Mouse (Mus musculus): ENCODE measurements around the gene Apba3.
"Not testable (repeated sequence)": the region's sequence is repeated elsewhere in the genome, so short reads cannot be mapped to it uniquely, and the experiment has no call there.

Gene Apba3

GRCm38 (mm10) chr10:81266211-81267105, at the start of gene Apba3, which contains the start of gene Mrpl54:
Apba3 (plus strand) TSS chr10:81266960.
Mrpl54 (minus strand) TSS chr10:81266934.
- in situ Hi-C loops (cut with MboI, MseI), result no loop called here

DNA sequence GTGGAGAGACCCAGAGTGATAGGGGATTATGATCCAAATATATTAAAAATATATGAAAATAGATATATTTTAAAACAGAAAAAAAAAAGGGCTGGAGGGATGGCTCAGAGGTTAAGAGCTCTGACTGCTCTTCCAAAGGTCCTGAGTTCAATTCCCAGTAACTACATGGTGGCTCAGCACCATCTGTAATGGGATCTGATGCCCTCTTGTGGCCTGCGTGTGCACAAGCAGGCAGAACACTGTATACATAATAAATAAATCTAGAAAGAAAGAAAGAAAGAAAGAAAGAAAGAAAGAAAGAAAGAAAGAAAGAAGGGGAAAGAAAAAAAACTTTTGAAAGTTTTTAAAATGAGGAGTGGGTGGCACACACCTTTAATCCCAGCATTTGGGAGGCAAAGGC, 49.5 kb upstream of the Apba3 start:
- in situ Hi-C loops (cut with MboI, MseI), result not testable (repeated sequence)

- in situ Hi-C loops (cut with MboI, MseI), result no loop called here
These were observed 48.8 kb upstream of the Apba3 start for GRCm38 (mm10) chr10:81217964-81218363.

- in situ Hi-C loops (cut with MboI, MseI), result no loop called here
These were observed 45.3 kb upstream of the Apba3 start for GRCm38 (mm10) chr10:81221402-81222015.

GRCm38 (mm10) chr10:81223731-81224130, 43.0 kb upstream of the Apba3 start:
- in situ Hi-C loops (cut with MboI, MseI), result not testable (repeated sequence)

GRCm38 (mm10) chr10:81229735-81230437, 36.9 kb upstream of the Apba3 start:
- in situ Hi-C loops (cut with MboI, MseI), result no loop called here

DNA sequence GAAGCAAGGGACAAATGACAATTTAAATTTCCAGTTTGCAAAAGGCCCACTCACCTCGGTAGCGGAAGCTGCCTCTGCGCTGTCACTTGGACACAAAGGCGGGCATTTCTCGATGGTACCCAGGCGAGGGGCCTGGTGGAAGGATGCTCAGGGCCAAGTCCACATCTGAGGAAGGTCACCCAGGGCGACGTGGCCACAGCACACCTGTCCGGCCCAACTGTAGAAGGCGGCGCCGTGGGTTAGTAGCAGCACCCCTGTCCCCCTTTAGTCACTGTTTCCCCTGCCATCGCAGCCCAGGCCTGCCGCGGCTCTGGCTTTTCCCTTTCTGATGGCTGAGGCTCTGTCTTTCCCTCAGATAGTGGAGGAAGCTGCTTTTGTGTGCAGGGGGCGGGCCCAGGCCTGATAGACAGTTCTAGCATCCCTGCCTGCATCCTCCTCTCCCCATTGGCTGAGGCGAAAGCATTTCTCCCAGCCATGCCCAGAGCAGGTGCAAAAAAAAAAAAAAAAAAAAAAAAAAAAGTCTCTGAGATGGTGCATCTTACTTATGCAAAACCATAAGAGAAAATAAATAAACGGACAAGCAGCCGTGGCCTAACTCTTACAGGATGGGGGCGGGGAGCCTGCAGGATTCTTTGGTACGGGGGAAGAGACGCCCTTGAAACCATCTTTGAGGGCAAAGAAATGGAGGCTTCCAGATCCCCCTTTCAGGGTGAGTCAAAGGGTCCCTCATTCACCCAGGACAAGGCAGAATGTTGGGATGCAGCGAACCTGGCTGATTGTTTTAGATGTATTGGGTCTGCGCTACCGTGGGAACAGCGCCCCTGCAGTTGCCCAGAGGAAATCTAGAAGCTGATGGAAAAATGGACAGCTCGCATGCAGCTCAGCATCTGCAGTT, 36.1 kb upstream of the Apba3 start, which contains the start of gene Atcay:
TSS of gene Atcay (minus strand) at position 396 of the 895 bp plus-strand sequence.
- in situ Hi-C loops (cut with MboI, MseI), result no loop called here

- in situ Hi-C loops (cut with MboI, MseI), result no loop called here
These were observed 35.3 kb upstream of the Apba3 start for GRCm38 (mm10) chr10:81231436-81231835.

DNA sequence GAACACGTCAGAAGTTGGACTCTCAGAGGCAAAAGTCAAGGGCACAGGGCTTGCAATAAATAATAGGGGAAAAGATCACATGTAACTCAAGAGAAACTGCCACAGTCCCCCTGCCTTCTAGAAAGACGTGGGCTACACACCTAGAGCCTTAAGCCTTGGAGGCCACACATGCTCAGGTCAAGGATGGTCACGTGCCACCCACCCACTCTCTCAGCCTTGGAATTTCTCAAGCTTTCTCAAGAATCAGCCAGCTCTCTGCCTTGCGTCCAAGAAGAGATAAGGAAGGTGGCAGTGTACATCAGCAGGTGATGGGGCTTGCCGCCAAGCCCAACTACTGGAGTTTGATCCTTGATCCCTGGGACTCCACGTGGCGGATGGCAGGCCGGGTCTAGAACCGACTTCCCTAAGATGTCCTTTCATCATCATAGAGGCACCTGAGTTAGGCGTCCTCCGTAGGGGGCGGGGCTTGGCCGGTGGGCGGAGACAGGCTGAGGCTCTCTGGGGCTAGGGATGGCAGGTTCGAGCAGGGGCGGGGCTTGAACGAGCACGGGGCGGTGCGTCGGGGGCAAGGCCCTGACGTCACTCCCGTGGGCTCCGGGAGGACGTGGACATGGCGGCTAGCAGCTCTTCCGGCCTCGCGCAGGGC, 34.1 kb upstream of the Apba3 start, which contains the start of gene Zfr2:
TSS of gene Zfr2 (plus strand) at position 576 of the 646 bp plus-strand sequence.
- in situ Hi-C loops (cut with MboI, MseI), result no loop called here

GRCm38 (mm10) chr10:81233226-81233585, 33.6 kb upstream of the Apba3 start:
- in situ Hi-C loops (cut with MboI, MseI), result no loop called here

DNA sequence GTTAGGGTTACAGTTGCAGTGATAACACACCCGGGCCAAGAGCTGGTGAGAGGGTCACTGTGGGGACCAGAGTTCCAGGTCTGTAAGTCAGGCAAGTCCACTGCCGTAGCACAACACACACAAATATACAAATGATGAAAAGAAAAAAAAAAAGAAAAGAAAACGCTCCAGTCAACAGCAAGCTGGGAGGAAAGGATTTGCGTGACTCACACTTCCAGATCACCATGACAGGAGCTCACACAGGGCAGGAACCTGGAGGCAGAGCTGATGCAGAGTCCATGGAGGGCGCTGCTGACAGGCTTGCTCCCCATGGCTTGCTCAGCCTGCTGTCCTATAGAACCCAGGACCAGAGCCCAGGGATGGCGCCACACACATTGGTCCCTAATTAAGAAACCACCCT, 32.6 kb upstream of the Apba3 start:
- in situ Hi-C loops (cut with MboI, MseI), result no loop called here

DNA sequence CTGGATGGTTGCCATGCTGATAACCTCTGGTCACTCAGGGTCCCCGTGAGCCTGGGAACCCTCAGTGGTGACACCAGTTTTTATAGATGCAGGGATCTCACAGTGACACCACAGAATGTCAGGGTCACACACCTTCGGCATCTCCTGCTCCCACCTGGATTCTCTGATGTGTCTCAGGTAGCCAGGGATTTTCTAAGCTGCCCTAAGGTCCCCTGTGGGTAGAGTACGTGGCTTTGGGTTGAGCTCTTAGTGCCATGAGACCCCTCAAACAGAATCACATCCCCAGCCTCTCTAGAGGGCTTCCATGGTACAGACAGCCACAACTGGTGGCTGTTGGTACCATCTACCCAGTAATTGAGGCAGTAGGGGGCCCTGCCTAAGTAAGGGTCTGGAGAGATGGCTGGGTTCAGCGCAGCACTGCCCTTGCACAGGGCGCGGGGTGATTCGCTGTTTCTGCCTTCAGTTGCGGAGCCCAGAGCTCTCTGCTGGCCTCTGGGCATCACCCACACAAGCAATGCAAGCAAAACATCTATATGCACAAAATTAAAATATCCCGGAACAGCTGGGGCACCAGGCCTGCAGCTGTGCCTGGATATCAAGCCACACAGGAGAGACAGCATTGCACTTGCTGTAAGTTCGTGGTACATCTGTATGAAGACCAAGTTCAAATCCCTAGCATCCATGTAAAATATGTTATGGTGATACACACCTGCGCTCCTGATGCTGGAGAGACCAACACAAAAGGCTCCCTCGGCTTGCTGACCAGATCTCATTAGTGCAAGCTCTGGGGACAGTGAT, 30.1 kb upstream of the Apba3 start:
- in situ Hi-C loops (cut with MboI, MseI), result no loop called here

- in situ Hi-C loops (cut with MboI, MseI), result no loop called here
These were observed 28.1 kb upstream of the Apba3 start for GRCm38 (mm10) chr10:81238618-81239017.

DNA sequence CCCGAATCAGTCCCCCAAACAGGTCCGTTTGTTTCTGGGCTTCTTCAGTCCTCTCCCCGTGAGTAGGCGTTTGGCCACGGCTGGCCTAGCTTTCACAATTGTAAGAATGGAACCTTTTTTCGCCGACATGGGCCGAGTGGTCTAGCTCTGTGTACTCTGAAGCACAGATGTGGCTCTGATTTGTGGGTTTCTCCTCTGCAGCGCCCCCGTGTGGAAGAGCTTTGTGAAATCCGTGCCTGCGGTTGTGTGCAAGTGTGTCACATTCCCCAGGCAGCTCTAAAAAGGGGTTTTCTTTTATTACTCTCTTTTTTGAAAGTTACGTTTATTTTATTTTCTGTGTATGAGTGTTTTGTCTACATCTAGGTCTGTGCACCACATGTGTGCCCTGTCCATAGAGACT, 25.9 kb upstream of the Apba3 start:
- in situ Hi-C loops (cut with MboI, MseI), result no loop called here

DNA sequence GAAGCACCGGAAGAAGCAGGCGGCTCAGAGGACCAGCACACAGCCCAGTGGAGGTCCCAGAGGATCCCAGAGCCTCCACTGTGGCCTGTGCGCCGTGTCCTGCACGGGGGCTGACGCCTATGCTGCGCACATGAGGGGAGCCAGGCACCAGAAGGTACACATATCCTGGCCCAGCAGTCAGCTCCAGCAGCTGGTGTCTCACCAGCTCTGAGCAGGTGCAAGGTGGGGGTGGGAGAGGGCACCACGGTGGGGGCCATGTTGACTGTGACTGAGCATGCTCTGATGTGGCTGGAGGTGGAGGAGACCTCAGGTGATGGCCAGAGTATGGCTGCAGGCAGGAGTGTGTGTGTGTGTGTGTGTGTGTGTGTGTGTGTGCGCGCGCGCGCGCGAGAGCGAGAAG, 24.7 kb upstream of the Apba3 start:
- in situ Hi-C loops (cut with MboI, MseI), result no loop called here

DNA sequence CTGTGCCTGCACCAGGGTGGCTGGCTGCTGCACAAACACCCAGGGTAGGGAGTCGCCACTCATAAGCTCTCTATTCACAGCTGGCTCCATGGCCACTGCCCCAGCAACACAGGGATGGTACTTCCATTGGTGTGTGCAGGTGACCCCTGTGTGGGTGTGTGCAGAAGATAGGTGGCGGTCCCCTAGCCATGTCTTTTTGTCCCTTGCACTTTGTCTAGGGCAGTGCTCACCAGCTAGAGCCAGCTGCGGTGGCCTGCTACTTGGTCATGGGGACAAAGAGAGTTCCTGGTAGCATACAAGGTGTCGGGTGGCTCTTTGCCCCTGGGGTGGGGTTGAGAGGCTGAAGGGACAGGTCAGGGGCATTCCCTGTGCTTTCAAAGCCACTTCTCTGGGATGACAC, 22.6 kb upstream of the Apba3 start:
- in situ Hi-C loops (cut with MboI, MseI), result no loop called here

DNA sequence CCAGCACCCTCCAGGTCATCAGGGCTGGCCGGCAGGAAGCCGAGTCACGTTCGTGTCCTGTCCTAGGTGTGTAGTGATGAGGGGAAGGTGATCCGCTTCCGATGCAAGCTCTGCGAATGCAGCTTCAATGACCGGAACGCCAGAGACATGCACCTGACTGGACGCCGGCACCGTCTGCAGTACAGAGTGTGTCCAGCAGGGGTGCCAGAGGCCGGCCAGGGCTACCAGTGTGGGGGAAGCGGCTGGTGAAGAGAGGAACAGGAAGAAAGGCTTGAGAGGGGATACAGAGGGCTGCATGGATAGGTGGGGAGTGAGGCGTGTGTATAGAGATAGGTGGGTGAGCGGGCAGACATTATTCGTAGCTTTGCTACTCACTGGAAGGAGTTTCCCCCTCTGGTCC, 22.2 kb upstream of the Apba3 start:
- in situ Hi-C loops (cut with MboI, MseI), result no loop called here

DNA sequence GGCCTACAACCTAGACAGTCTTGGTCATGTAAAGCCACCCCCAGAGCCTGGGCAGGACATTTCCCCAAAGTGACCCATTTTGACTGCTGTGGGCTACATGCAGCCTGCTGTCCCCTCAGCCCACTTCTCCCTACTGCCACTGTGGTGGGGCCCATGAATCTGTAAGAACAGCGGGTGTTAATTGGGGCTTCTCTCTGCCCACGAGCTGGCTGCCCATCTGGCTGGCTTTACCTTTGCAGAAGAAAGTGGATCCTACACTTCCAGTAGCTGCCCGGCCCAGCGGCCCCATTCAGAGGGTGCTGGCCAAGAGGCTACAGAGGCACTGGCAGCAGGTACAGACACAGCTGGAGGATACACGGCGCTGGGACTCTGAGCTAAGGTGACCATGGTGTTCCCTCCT, 21.6 kb upstream of the Apba3 start:
- in situ Hi-C loops (cut with MboI, MseI), result no loop called here

- in situ Hi-C loops (cut with MboI, MseI), result no loop called here
These were observed 19.0 kb upstream of the Apba3 start for GRCm38 (mm10) chr10:81247804-81248203.

GRCm38 (mm10) chr10:81249442-81249841, 17.3 kb upstream of the Apba3 start:
- in situ Hi-C loops (cut with MboI, MseI), result no loop called here

All from T-helper 2 cell (primary cell).